Comparison of ENCODE assay signal across 18 mouse cellular contexts in genomic region chr4:85106961-85107360, GRCm38 (mm10).
"Had no signal": no experiment of that assay in that cellular context is flagged by ENCODE, and none has a peak within 500 bp of the region (broad histone marks: within the 10 kb centered on the region; RNA-seq: fewer than 3 reads in every experiment).

No protein-coding gene starts in this region.

- ATAC-seq: hindbrain, embryonic 16.5 days; inflammation-experienced regulatory T-cells, adult 6 months; intestine, embryonic 15.5 days; intestine, postnatal 0 days had no signal

- DNase-seq: gastrocnemius, adult 2 months; gastrocnemius, postnatal 10 days; gastrocnemius, postnatal 25 days; heart, adult 11 months; heart, adult 2 months; heart, postnatal 14 days; heart, postnatal 36 days; kidney, adult 18-20 months; kidney, adult 8-10 months; kidney, postnatal 10 days; kidney, postnatal 25 days; kidney, postnatal 4 days; liver; liver, embryonic 13.5 days had no signal
